Mouse (Mus musculus) lung, embryonic 15.5 days (tissue): ENCODE data around the gene Rnf157. TPM values are rescaled to one million over a fixed set of nuclear protein-coding genes. Genes with fewer than 3 reads are reported as not detected.

Source experiments
- ATAC-seq: fragments of 200-750 bp; cut with Nextera tagmentation; 2 replicates; pipeline ENCODE4 v1.8.0; 2017; ENCODE audit warnings: moderate number of reproducible peaks, borderline replicate concordance; ENCODE audit not compliant: low FRiP score, low TSS enrichment; ENCODE audit errors: extremely low read depth
- H3K27ac ChIP-seq: fragments of 300-500 bp; sonication (generic); 2 replicates; pipeline ENCODE4 v1.5.1; 2015; ENCODE audit warnings: moderate library complexity, mild to moderate bottlenecking, inconsistent platforms
- H3K27me3 ChIP-seq: fragments of 300-500 bp; sonication (generic); 2 replicates; pipeline ENCODE4 v1.6.1; 2015; ENCODE audit warnings: inconsistent platforms
- H3K36me3 ChIP-seq: fragments of 300-500 bp; sonication (generic); 2 replicates; pipeline ENCODE4 v1.6.1; 2015; ENCODE audit warnings: inconsistent platforms
- H3K4me1 ChIP-seq: fragments of 300-500 bp; sonication (generic); 2 replicates; pipeline ENCODE4 v1.6.1; 2015; ENCODE audit warnings: inconsistent platforms
- H3K4me2 ChIP-seq: fragments of 300-500 bp; sonication (generic); 2 replicates; pipeline ENCODE4 v1.6.1; 2015; ENCODE audit warnings: inconsistent platforms, mild to moderate bottlenecking, moderate library complexity
- H3K4me3 ChIP-seq: fragments of 300-500 bp; sonication (generic); 2 replicates; pipeline ENCODE4 v1.5.1; 2015; ENCODE audit warnings: mild to moderate bottlenecking, inconsistent platforms
- H3K9ac ChIP-seq: fragments of 300-500 bp; sonication (generic); 2 replicates; pipeline ENCODE4 v1.6.1; 2015; ENCODE audit warnings: inconsistent platforms
- H3K9me3 ChIP-seq: fragments of 300-500 bp; sonication (generic); 2 replicates; pipeline ENCODE4 v1.6.1; 2016; ENCODE audit warnings: inconsistent platforms
- WGBS: fragments of 180-500 bp; shearing (Covaris S2); methylation state at CpG from one replicate; pipeline ENCODE4 v1.1.7; 2015; 5-methylcytosine and 5-hydroxymethylcytosine counted together
- polyA plus RNA-seq: library from polyadenylated mRNA; unstranded; fragments of >200 nt; fragmentation: Nextera tagmentation; extraction: Ambion mirVana; gene quantifications from 2 replicates; pipeline ENCODE4 v1.2.1, GENCODE M21; 2015

Gene Rnf157
- polyA plus RNA-seq, 1 experiment from 2014 or later = 11.4 TPM

GRCm38 (mm10) chr11:116423782-116424620, 11.2 kb upstream of the Rnf157 start:
- no peaks in the 10 kb centered on the region for H3K36me3 ChIP-seq
- no peak overlapping the region for H3K27ac ChIP-seq
- H3K27me3 ChIP-seq = no peaks in the 10 kb centered on the region
- 64% methylated on average over 10 of the region's 10 CpGs for WGBS
- H3K4me1 ChIP-seq = peaks cover 10% of the 10 kb centered on the region
- no peak overlapping the region for H3K4me3 ChIP-seq
- no peak overlapping the region for H3K9ac ChIP-seq
- H3K4me2 ChIP-seq = no peak overlapping the region
- H3K9me3 ChIP-seq = no peaks in the 10 kb centered on the region
- no peak for ATAC-seq

- no peaks in the 10 kb centered on the region for H3K9me3 ChIP-seq
- no peak for ATAC-seq
- 64% methylated on average over 6 of the region's 6 CpGs for WGBS
These were observed 10.4 kb upstream of the Rnf157 start for GRCm38 (mm10) chr11:116423214-116423613.

GRCm38 (mm10) chr11:116422562-116422961, 9.7 kb upstream of the Rnf157 start:
- no peak overlapping the region for H3K27ac ChIP-seq
- H3K9ac ChIP-seq = no peak overlapping the region
- WGBS = 87% methylated on average over 2 of the region's 2 CpGs
- no peaks in the 10 kb centered on the region for H3K9me3 ChIP-seq
- H3K36me3 ChIP-seq = no peaks in the 10 kb centered on the region
- H3K27me3 ChIP-seq = no peaks in the 10 kb centered on the region
- ATAC-seq = no peak
- no peak overlapping the region for H3K4me3 ChIP-seq
- peaks cover 18% of the 10 kb centered on the region for H3K4me1 ChIP-seq
- H3K4me2 ChIP-seq = no peak overlapping the region

More at GRCm38 (mm10) chr11:116423214-116423613, 10.4 kb upstream of the Rnf157 start:
- Histone ChIP-seq H3K36me3 (no peaks in the 10 kb centered on the region), H3K4me3 (no peak overlapping the region), H3K27ac (no peak overlapping the region), H3K4me1 (peaks cover 11% of the 10 kb centered on the region), H3K9ac (no peak overlapping the region), H3K27me3 (no peaks in the 10 kb centered on the region), H3K4me2 (no peak overlapping the region)

GRCm38 (mm10) chr11:116421102-116421501, 8.3 kb upstream of the Rnf157 start:
- no peaks in the 10 kb centered on the region for H3K36me3 ChIP-seq
- 64% methylated on average over 6 of the region's 6 CpGs for WGBS
- no peak for ATAC-seq

GRCm38 (mm10) chr11:116418841-116419462, 6.1 kb upstream of the Rnf157 start:
- Histone ChIP-seq H3K4me1 (peaks cover 13% of the 10 kb centered on the region), H3K4me2 (no peak overlapping the region), H3K9me3 (no peaks in the 10 kb centered on the region), H3K4me3 (no peak overlapping the region), H3K27me3 (no peaks in the 10 kb centered on the region), H3K27ac (peak overlapping the region; percentile 50; the same call in 1 of the 2 replicates), H3K9ac (no peak overlapping the region), H3K36me3 (no peaks in the 10 kb centered on the region)
- 51% methylated on average over 6 of the region's 6 CpGs for WGBS
- ATAC-seq = no peak

More at GRCm38 (mm10) chr11:116421102-116421501, 8.3 kb upstream of the Rnf157 start:
- Histone ChIP-seq H3K9ac (no peak overlapping the region), H3K4me1 (peaks cover 19% of the 10 kb centered on the region), H3K4me2 (no peak overlapping the region), H3K9me3 (no peaks in the 10 kb centered on the region), H3K4me3 (no peak overlapping the region), H3K27me3 (no peaks in the 10 kb centered on the region), H3K27ac (no peak overlapping the region)

- Histone ChIP-seq H3K4me1 (peaks cover 16% of the 10 kb centered on the region), H3K27ac (peak overlapping the region; percentile 50), H3K4me2 (no peak overlapping the region), H3K9ac (no peak overlapping the region), H3K9me3 (no peaks in the 10 kb centered on the region), H3K36me3 (no peaks in the 10 kb centered on the region), H3K27me3 (no peaks in the 10 kb centered on the region), H3K4me3 (no peak overlapping the region)
- WGBS = 2% methylated on average over 2 of the region's 2 CpGs
- peak; percentile 71; the same call in 1 of the 2 replicates for ATAC-seq
These were observed 5.5 kb upstream of the Rnf157 start for GRCm38 (mm10) chr11:116418194-116418840.

GRCm38 (mm10) chr11:116417054-116417453, 4.2 kb upstream of the Rnf157 start:
- ATAC-seq = no peak
- 81% methylated on average over 5 of the region's 5 CpGs for WGBS
- H3K9me3 ChIP-seq = no peaks in the 10 kb centered on the region
- no peak overlapping the region for H3K4me2 ChIP-seq
- H3K27ac ChIP-seq = no peak overlapping the region
- H3K36me3 ChIP-seq = no peaks in the 10 kb centered on the region
- no peak overlapping the region for H3K4me3 ChIP-seq
- no peaks in the 10 kb centered on the region for H3K27me3 ChIP-seq
- H3K9ac ChIP-seq = no peak overlapping the region
- H3K4me1 ChIP-seq = peaks cover 22% of the 10 kb centered on the region

GRCm38 (mm10) chr11:116416196-116416943, 3.5 kb upstream of the Rnf157 start:
- Histone ChIP-seq H3K27ac (no peak overlapping the region), H3K9me3 (no peaks in the 10 kb centered on the region), H3K27me3 (no peaks in the 10 kb centered on the region), H3K36me3 (no peaks in the 10 kb centered on the region), H3K9ac (no peak overlapping the region), H3K4me2 (no peak overlapping the region), H3K4me3 (no peak overlapping the region), H3K4me1 (peaks cover 27% of the 10 kb centered on the region)
- no peak for ATAC-seq
- 54% methylated on average over 6 of the region's 6 CpGs for WGBS

- 63% methylated on average over 4 of the region's 4 CpGs for WGBS
- Histone ChIP-seq H3K36me3 (no peaks in the 10 kb centered on the region), H3K27me3 (no peaks in the 10 kb centered on the region), H3K27ac (0 out of 2 replicates have a peak overlapping the region, but pooled peaks have one; percentile 51), H3K4me2 (peak overlapping the region; percentile 97), H3K9me3 (no peaks in the 10 kb centered on the region), H3K4me1 (peaks cover 30% of the 10 kb centered on the region), H3K4me3 (peak overlapping the region; percentile 69), H3K9ac (peak overlapping the region; percentile 57)
- ATAC-seq = no peak
These were observed 795 bp upstream of the Rnf157 start for GRCm38 (mm10) chr11:116413631-116414022.

GRCm38 (mm10) chr11:116412028-116412827, 604 bp downstream of the Rnf157 start:
- Histone ChIP-seq H3K4me1 (peaks cover 18% of the 10 kb centered on the region), H3K27me3 (no peaks in the 10 kb centered on the region), H3K4me3 (peak overlapping the region; percentile 69), H3K27ac (0 out of 2 replicates have a peak overlapping the region, but pooled peaks have one; percentile 15), H3K9ac (peak overlapping the region; percentile 57), H3K36me3 (no peaks in the 10 kb centered on the region), H3K9me3 (no peaks in the 10 kb centered on the region), H3K4me2 (peak overlapping the region; percentile 97)
- peak; percentile 39 for ATAC-seq
- under 1% methylated on average over 72 of the region's 76 CpGs for WGBS

- H3K36me3 ChIP-seq = no peaks in the 10 kb centered on the region
- ATAC-seq = no peak
- H3K9me3 ChIP-seq = no peaks in the 10 kb centered on the region
- WGBS = 26% methylated on average over 6 of the region's 6 CpGs
- no peak overlapping the region for H3K27ac ChIP-seq
- no peaks in the 10 kb centered on the region for H3K27me3 ChIP-seq
- H3K4me2 ChIP-seq = peak overlapping the region; percentile 97
- peaks cover 18% of the 10 kb centered on the region for H3K4me1 ChIP-seq
- H3K9ac ChIP-seq = no peak overlapping the region
- peak overlapping the region; percentile 69 for H3K4me3 ChIP-seq
These were observed 1.2 kb downstream of the Rnf157 start for GRCm38 (mm10) chr11:116411582-116411981.
